In the genomic region with DNA sequence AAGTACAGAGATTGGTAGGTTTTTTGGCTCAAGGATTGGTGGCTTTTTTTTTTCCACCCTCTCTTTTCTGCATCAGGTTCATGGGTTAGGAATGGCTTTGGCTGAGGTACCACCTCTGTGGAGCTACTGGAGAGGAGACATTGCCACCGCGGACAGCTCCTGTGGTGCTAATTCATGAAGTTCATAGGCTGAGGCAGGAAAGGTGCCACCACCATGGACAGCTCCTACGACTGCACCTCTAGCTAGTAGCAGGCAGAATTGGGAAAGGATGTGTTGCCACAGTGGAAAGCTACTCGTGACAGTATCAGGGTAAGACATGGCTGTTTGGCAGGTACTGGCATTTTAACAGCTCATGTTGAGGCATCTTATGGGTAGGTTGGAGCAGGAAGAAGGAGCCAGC, we compare ENCODE assay signal across 8 mouse cellular contexts. TPM values are rescaled to one million over a fixed set of nuclear protein-coding genes. Genes with fewer than 3 reads are reported as not detected.
DNase-seq lines count a peak whose midpoint lies in the region; ATAC-seq lines count a peak whose summit lies in the region.

No protein-coding gene starts in this region.

- no peak for ATAC-seq in megakaryocyte-erythroid progenitor cell, adult 5-6 weeks (replicated peaks; ENCODE audit: low FRiP score, low TSS enrichment, poor library complexity, severe bottlenecking)

- DNase-seq in lung, adult 18-20 months, result peak; percentile 9 to 14
- DNase-seq in lung, postnatal 25 days (ENCODE audit: low spot score), result no peak
- DNase-seq in adrenal gland, postnatal 4 days (ENCODE audit: low spot score in 2 of 2), result peak; percentile 16
- DNase-seq in kidney, postnatal 14 days, result peak; percentile 55
- peak; percentile 72 for DNase-seq in testis, postnatal 14 days (ENCODE audit: low spot score)
- DNase-seq in layer of hippocampus, adult 11-12 months (ENCODE audit: low spot score), result no peak
- no peak for DNase-seq in MN1 (ENCODE audit: low spot score)

RNA-seq across cellular contexts. Expression of a gene that starts 4.0 kb away (rescaled TPM):
- 10 to 100 TPM; 13.5 to 17.3 TPM for total RNA-seq in adrenal gland, postnatal 4 days (2021)
- 38.1 and 53.7 TPM in 2 replicates for total RNA-seq in megakaryocyte-erythroid progenitor cell, adult 5-6 weeks (2014; fragmentation: Nextera tagmentation)
- total RNA-seq in megakaryocyte-erythroid progenitor cell, adult 5-6 weeks (2017), result 28.4 and 33.1 TPM in 2 replicates

RNA-seq across cellular contexts. Expression of a gene that starts 48.3 kb away (rescaled TPM):
- 10 to 100 TPM; 40.5 to 42.5 TPM for total RNA-seq in adrenal gland, postnatal 4 days (2021)
- 40.0 and 58.7 TPM in 2 replicates for total RNA-seq in megakaryocyte-erythroid progenitor cell, adult 5-6 weeks (2014; fragmentation: Nextera tagmentation)
- 61.9 and 76.4 TPM in 2 replicates for total RNA-seq in megakaryocyte-erythroid progenitor cell, adult 5-6 weeks (2017)

RNA-seq across cellular contexts. Expression of a gene that starts 59.0 kb away (rescaled TPM):
- total RNA-seq in adrenal gland, postnatal 4 days (2021), result 10 to 100 TPM in 1 of 2 experiments, 1 to 10 TPM in 1; 7.2 to 16.8 TPM
- 1.0 TPM in 1 of 2 replicates, not detected in the other for total RNA-seq in megakaryocyte-erythroid progenitor cell, adult 5-6 weeks (2014; fragmentation: Nextera tagmentation)
- not detected in 2 replicates for total RNA-seq in megakaryocyte-erythroid progenitor cell, adult 5-6 weeks (2017)

Comparison
In these comparisons a context has a peak if more than half of its experiments do, and no peak if none do; other contexts are left out.
1. DNase-seq: peak in lung, adult 18-20 months (2 of 2), adrenal gland, postnatal 4 days (2 of 2), kidney, postnatal 14 days (single experiment) and testis, postnatal 14 days (single experiment); none in lung, postnatal 25 days (single experiment), layer of hippocampus, adult 11-12 months (single experiment) and MN1 (single experiment).
2. RNA of a gene that starts 59.0 kb away (total RNA-seq): 7.2 to 16.8 TPM in adrenal gland, postnatal 4 days; 1.0 TPM in megakaryocyte-erythroid progenitor cell, adult 5-6 weeks; every median in the first group is over 4 times any median in the second.